Mouse (Mus musculus) retina, embryonic 14.5 days (tissue): Measurements from ENCODE around the gene Mmp21.

ENCODE experiments used
- DNase-seq: peaks from one replicate; pipeline ENCODE4 v3.0.0-alpha.2; 2015; ENCODE audit warnings: low spot score

Gene Mmp21

DNA sequence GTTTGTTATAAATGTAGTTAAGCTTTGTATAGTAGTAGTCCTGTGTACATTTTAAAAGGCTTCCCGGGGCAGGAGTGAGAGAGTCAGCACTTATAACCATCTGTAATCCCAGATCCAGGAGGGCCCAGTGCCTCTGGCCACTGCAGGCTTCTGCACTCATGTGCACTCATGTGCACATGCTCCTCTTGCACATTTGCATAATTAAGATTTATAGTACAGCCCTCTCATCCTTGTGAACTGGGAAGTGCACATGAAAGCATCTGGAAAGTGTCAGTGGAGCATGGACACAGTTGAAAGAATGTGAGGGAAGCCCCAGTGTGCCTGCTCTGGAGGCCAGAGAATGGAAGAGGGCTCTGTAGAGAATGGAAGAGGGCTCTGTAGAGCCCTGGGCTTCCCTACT lies 17.4 kb downstream of the Mmp21 start:
- no peak for DNase-seq

DNA sequence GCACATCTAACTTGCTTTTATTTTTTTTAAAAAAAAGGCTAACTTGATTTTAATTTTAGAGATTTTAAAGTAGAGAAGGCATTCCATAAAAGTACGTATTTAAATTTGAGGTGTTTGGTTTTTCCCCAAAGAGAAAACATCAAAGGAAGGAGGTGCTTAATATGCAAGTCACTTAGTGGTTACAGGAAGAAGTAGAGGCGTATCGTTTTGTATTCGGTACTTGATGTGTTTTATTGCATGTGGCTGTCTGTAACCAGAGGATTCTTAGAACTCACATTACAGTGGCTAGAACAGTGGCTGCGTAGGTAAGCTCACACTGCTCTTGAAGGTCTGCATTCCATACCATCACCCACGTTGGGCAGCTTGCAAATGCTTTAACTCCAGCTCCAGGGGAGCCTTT lies 34.1 kb downstream of the Mmp21 start:
- no peak for DNase-seq

DNA sequence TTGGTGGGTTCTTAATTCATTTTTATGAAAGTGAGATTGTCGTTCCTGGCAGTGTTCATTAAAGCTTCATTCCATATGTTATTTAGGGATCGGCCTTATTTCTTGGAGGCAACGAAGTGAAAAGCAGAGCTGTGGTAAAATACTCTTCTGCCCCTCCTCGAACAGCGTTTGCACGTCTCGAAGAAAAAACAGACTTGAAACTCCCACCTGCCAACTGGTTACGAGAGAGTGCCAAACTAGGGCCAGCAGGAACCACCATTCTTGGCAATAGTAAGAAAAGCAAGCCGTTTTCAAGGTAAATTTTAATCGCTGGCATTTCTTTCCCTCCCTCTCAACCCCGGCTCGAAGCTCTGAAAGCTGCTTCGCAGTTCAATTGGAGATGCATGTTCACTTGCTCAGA lies 41.0 kb downstream of the Mmp21 start:
- no peak for DNase-seq

DNA sequence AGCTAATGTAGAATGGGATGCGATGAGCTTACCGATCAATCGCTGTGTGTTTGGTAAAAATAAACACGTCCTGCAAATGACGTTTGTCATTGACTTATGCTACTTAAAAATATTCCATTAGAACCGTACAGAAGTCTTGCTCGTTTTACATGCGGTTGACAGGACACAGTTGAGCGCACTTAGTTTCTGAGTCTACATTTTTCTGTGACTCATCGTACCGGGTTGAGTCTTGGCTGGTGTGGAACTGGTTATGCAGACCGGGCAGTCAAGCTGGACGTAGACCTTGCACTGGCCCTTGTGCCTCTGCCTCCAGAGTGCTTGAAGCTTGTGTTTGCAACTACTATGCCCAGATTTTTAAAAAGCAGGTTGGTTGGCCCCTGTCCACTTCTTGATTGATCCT lies 41.6 kb downstream of the Mmp21 start:
- DNase-seq: peak; percentile 10

DNA sequence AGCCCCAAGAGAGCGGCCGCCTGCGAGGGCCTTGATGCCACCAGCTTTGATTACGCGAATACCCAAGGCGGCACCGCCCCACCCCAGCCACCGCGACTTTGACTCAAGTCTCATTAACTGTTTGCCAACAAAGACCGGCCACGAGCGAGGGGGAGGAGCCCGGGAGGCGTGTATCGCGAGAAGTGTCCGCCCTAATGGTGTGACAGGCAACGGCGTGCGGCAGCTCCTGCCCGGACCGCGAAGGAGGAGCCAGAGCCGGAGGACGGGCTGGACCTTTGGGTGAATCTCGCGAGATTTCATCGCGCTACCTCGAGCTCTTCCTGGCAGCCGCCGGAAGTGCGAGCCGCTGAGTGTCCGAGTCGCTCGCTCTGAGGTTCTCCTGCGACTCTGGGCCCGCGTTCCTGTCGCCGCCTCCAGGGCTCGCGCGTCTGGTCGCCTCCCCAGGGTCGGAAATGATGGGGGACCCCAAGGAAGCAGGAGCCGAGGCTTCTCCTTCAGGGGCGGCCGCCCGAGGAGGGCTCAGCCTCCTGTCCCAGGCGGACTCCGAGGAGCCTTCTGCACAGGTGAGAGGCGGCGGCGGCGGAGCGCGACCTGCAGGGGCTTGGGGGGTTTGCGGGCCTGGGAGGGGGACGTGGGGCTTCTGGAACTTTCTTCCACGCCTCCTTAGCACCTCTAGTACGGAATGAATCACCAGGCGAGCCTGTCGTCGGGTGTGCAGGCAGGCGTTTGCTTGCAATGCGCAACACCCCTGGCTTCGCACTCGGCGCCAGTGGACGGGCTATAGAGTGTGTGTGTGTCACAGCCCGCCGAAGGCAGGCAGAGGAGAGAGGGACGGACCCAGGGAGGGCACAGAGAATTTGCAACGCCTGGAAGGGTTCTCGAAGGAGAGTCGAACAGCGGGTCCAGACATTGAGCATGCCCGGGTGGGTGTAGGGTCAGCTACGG lies 42.2 kb downstream of the Mmp21 start, which contains the start of gene Edrf1:
Gene Edrf1 (plus strand): TSS at position 183 of the 945 bp plus-strand sequence.
- DNase-seq: peak; percentile 100

DNA sequence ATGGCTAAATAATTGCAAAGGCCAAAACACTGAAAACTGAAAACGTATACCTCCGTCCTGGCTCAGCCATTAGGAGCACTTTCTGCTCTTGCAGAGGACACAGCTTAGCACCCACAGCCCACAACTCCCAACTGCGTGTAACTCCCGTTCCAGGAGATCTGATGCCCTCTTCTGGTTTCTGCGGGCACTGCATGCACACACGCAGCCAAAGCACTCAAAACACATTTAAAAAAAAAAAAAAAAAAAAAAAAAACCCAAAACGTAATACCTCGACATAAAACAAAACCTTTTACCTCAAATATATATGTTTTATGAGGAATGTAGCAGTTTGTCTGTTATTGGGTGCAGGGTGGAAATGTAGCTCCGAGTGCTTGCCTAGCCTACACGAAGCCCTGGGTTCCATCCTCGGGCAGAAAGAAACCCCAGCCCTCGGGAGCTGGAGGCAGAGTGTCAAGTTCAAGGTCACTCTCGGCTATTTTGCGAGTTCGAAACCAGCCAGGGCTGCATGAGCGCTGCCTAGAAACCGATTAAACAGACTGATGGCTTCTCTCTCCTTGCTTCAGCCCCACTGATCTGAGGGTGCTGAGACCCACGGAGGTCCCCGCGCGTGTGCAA lies 43.0 kb downstream of the Mmp21 start:
- peak; percentile 84 for DNase-seq

DNA sequence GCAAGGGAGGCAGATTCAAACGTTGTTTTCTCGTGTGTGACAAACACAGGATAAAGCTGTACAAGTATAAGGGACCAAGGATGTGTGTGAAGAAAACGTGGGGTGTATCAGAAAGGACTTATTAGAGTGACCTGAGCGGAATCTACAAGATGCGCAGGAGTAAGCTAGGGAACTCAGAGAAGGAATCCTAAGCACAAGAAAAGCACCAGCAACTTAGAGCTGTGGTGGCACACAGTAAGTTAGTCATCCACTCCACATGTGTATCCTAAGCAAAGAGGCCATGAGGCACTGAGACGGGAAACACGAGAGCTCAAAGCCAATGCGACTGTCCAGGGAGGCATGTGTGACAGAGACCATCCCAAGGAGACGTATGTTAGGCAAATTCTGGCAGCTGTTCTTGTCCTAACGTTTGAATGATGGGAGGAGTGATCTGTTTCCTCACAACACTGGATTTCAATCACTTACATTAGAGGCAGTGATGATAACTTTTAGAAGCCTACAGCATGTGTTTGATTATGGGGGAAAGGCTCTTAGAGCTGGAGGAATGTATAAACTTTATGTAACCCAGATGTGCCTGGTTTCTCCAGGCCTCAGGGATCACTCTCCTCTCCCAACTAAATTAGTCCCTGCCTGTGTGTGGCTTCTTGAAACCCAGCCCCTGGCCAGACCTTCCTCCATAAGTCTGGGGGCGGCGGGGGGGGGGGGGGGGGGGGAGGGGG lies 44.8 kb downstream of the Mmp21 start:
- DNase-seq: no peak

DNA sequence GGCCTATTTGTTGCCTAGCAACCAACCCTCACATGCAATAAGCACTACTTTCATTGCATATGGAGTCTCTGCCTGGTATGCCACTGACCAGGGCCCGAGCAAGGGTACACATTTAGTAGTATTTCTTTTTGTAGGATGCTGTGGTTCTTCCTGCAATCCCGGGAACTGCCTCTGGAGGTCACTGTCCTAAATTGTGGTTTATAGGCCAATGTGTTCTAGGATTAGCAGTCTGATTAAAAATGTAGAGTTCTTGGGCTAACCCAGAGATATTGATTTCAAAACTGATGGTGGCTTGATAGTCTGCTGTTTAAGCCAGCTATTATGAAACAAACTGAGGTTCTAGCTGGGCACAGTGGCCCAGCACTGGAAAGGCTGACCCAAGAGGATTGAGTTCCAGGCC lies 47.4 kb downstream of the Mmp21 start:
- peak; percentile 78 for DNase-seq

DNA sequence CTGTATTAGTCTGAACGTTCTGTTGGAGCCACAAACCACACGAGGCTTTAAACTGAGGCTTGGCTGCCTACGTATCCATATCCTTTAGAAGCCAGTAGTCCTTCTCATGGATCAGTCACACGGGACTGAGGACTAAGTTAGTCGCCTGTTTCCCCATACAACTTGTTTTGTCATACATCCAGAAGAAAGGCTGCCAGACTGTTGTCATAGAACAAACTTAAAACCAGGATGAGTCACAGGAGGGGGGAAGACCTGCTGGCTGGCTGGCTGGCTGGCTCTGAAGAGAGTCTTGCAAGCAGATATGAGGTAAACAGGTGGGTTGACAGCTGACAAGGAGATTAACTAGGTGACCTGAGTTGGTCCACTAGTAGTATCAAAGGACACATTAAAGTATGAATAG lies 49.0 kb downstream of the Mmp21 start:
- DNase-seq: no peak

DNA sequence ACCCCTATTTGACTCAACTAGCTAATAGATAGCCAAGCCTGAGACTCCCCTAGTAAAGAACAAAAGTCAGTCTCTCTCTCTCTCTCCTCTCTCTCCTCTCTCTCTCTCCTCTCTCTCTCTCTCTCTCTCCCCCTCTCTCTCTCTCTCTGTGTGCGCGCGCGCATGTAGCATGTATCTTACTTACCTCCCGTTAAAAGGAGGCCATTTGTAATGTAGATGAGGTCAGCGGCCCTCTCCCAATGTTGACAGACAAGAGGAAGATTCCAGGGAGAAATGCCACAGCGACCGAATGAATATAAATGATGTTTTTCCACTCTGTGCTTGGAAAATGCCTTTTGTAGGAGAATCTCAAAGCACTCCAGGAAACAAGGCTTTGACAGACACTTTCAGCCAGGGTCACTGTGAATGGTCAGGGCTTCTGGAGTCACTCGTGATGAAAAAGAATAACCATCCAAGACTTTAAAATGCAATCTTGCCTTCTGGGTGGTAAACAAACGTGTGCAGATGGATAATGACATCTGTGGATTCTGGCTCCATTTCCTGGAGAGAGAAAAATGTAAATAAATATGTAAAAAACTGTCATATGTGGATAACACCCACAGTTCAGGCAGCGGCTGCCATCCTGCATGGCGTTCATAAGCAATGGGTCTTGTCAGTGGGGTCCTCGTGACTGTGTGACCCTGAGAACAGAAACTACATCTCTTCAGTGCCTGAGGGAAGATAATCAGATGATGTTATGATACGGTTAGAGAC lies 52.5 kb downstream of the Mmp21 start:
- no peak for DNase-seq
